Mouse (Mus musculus): ENCODE measurements at regions not wholly inside any gene's neighbourhood (a gene's known extent, or its start where the extent isn't known, plus 50 kb on each side); places are given as distances from the start of the nearest gene placed in this dataset.

DNA sequence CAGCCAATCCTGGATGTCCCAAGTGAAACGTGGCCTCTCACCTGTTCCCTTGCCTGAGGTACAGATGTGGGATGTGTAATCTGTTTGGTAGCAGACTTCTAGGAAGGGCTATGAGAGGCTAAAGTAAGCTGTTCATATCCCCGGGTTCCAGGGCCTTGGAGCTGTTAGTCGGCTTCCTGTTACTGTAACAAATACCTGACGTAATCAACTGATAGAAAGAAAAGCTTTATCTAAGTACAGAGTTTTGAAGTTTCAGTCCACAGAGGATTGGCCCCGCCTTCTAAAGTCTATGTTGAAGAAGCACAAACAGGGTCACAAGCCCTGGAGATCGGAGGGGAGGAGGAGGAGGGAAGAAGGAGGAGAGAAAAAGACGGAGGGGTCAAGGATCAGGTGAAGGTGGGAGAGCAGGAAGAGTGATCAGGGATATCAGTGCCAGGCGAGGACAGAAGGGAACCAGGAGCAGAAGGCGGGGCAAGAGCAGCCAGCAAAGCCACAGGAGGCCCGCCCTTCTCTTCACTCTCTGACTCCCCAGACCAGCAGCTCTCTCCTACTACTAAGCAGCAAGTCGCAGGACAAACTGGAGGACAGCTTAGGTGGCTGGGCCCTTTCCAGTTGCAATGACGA is 276.5 kb upstream of the Cdyl start:
- DNase-seq (ENCODE audit: low read depth) = peak; percentile 38

DNA sequence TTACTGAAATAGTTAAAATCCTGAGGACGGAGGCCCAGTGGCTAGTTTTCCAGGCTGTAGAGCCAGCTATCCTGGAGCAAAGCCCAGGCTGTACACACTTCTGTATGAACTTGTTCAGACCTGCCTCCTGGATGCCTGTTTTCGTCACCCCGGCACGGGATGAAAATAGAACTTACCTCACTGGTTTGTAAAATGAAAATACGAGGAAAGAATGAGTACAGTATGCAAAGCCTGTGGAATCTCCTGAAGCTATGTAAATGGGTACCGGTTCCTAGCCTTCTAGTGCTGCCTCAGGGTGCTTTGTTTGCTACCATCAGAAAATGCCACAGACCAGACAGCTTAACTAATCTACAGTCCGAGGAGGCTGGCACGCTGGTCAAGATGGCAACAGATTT is 276.0 kb upstream of the Cdyl start:
- no peak for DNase-seq (ENCODE audit: low read depth)

DNA sequence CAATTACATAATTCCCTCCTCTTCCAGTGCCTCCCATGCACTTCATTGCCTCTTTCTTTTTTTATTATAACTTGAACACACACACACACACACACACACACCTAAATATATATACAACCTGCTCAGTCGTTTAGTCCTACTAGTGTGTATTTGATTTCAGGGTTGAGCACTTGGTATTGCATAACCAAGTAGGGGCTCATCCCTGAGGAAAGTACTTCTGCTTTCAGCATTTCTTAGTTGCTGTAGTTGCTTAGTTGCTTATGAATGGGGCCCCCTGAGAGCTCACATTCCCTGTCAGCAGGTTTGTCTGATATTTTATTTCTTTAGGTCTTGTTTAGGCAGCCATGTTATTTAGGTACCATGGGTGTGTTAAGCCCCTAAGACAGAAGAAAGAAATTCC is 271.3 kb upstream of the Cdyl start:
- no peak for DNase-seq (ENCODE audit: low read depth)

DNA sequence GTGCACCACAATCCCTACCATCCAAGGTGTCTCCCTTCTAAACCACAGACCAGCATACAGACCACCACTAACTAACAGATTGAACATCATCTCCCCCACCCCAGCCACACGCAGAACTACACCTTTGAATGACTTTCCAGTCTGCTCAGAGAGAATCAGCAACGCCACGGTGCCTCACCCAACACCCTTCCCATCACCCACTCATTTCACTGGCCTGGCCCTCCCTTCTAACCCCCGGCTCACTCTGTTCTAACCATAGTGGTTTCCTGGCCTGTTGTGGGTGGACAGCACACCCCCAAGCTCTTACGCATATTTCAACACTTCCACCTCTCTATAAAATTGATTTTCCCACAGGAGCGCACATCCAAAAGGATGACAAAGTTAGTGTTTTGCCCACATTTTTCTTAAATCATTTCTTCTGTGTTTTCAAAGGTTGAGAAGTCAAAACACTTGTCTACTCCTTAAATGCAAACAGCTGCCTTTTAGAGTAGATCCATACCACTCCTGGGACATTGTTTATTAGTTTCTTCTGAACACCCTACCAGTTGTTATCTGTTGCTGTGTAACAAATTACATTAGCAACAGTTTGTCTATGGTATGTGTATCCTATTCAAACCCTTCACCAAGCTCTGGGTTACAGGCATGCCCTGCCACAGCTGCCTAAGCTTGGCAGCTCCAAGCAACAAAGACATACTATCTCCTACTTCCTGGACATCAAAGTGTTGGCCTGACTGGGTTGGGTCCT is 269.7 kb upstream of the Cdyl start:
- peak; percentile 5 for DNase-seq (ENCODE audit: low read depth)

DNA sequence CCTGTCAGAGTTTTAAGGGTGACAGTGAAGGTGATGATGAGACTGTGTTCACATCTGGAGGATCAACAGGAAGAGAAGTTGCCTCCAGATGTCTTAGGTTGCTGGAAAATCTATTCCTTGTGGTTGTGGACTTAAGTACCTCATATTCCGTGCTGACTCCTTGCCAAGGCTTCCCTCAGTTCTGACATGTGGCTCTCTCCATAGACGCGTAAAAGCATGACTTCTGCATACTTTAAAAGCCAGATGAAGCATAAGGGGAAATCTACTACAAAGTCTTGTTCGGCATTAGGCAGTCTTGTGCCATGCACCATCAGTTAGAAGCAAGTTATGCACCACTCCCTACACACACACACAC is 269.1 kb upstream of the Cdyl start:
- no peak for DNase-seq (ENCODE audit: low read depth)

DNA sequence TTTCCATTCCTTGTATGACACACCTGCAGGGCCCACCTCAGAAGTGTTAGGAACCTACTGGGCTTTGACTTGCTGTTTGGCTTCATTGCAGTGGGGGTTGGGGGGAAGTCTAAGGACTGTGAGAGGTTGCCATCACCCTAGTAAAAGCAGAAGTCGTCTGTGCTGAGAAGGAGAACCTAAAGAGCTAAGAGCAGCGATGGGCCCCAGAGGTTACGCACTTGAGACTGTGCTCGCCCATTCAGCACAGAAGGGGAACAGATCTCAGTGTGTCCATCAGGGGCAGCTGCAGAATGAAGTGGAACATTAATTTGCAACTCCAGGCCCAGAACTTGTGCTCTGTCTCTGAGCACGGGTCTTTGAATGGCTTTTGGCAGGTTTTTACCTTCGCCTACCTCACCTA is 267.5 kb upstream of the Cdyl start:
- no peak for DNase-seq (ENCODE audit: low read depth)

DNA sequence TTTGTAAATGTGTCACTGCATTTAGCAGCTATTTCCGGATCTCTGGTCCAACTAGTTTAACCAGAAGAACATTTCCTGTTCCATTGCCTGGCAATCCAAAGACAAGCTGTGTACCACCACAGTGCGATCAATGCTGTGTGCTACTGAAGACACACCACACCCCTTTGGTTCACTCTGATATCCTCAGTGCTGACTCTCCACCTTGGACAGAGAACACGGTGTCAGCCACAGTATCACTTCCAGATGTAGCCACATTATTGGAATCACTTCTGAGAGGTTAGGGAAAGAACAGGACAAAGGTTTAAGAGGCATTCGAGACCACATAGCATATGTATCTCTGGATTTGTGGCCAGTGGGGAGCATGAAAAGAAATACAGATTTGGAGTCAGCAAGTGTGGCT is 264.4 kb upstream of the Cdyl start:
- no peak for DNase-seq (ENCODE audit: low read depth)

DNA sequence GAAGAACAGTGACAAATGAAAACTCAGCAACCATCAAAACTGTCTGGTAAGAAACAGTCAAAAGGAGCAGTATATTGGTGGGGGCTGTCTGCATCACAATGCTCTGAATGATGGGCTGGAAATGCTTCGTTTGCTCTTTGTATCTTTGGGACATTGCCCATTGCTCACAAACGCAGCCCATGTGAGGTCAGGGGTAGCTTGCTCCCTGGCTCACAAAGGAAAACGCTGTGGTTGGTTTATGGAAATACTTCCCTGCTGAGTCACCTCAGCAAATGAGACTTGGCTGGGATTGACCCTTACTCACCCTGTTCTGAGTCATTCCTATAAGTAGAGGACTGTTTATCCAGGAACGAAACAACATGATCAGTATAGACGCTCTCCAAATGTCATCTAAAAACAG is 264.0 kb upstream of the Cdyl start:
- DNase-seq (ENCODE audit: low read depth) = no peak

DNA sequence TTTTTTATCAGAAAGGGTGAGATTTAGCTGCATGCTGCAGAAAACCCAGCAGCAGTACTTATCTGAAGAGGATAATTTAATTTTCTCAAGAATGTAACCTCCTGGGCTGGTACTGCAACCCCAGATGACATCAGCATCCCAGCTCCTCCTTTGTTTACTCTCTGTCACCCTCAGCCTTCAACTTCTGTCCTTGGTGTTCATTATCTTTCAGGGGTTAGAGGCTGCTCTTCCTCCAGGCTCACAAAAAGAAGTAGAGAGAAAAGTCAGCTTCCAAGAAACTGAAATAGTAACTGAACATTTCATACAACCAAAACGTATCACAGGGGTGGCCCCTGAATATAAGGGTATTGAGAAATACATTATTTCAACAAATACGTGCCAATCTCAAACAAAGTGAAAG is 262.5 kb upstream of the Cdyl start:
- no peak for DNase-seq (ENCODE audit: low read depth)

DNA sequence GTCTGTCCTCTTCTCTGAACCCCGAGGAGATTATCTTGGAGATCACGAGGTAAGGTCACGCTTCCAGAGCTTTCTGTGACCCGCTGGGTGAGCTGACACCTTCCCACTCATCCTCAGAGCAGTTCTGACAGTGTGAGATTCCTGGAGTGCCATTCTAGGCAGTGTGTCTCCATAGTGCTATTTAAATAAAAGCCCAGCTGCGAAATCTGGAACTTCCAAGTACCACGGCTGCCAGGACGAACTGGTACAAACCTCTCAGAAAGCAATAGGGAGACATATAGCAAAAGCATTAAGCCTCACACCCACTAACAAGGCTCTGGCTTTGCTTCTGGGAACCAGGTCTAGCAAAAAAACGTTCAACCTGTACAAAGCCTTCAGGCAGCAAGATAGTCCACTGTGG is 261.4 kb upstream of the Cdyl start:
- DNase-seq (ENCODE audit: low read depth) = no peak

DNA sequence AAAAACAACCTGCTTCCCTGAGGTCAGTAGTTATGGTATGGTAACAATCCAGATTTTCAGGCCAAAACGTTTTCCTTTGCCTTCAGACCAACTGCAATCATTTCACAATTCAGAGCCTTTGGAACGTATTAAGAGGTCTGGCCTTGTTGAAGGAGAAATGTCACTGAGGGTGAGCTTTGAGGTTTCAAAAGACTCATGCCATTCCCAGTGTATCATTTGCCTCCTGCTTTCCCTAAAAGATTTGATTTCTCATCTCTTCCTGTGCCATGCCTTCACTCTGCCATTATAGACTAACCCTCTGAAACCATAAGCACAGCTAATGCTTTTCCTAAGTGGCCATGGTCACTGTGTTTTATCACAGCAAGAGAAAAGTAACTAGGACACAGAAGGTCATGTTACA is 256.8 kb upstream of the Cdyl start:
- DNase-seq (ENCODE audit: low read depth) = no peak

DNA sequence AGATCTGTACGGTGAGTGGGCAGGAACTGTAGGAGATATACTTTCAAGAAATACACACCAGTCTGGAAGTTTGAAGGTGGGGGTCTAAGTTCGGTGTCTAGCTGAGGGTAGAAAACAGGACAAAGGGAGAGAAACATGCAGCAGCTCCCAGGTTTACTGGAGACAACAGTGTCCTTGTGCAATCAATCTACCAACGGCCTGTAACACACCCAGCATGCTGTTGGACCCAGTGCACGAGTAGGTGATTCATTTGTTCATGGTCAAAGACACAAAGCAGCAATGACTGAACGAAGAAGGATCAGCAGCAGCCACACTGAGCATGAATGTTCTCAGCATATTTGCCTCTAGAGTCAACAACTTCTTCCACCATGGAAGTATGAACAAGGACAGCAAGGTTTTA is 255.2 kb upstream of the Cdyl start:
- no peak for DNase-seq (ENCODE audit: low read depth)

DNA sequence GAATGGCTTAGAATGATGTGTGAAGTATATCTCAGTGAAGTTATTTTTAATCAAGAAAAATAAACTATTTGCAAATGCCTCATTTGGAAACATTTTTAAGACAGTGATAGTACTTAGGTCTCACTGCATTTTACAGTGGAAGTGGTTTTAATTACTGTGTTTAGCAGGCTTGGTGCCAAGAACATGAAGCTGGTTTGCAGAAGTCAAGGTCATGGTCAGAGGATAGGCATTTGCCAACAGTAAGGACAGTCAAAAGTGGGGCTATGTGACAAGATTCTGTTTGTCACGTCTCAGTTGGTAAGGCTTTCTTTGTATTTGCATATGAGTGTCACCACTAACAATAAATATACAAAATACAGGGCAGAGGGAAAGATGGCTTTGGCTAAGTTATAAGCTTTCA is 254.2 kb upstream of the Cdyl start:
- DNase-seq (ENCODE audit: low read depth) = peak; percentile 35

DNA sequence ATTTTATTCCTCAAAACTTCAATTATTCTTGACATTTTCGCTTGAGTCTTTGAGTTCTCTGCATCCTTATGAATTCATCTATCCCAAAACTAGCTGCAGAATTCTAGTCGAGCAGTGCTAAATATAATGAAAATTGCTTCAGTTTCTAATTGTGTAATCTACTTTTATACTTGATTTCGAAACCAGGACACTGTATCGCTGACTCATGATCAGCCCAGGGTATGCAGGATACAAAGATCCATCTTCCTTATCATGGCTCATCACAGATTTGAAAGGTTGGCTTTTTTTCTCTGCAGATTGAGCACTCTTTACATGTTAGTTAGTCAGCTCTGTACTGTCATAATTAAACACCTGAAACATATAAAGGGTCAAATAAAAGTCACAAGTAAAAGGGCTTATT is 242.1 kb upstream of the Cdyl start:
- DNase-seq (ENCODE audit: low read depth) = peak; percentile 21

DNA sequence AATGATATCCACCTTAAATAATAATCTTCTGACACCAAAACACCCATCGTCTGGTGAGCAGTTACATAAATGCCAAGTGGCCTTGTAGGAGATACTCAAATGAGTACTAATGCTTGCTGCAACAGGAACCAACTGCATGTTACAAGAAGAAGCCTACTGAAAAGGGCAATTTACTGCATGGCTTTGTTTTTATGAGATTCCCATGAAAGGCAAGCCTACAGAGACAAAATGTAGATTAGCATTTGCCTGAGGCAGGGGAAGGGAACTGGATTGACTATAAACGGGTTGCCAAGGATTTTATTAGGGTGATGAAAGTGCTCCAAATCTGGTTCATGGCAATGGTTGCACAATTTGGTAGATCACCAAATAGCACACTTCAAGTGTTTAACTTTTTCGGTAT is 239.6 kb upstream of the Cdyl start:
- DNase-seq (ENCODE audit: low read depth) = no peak

DNA sequence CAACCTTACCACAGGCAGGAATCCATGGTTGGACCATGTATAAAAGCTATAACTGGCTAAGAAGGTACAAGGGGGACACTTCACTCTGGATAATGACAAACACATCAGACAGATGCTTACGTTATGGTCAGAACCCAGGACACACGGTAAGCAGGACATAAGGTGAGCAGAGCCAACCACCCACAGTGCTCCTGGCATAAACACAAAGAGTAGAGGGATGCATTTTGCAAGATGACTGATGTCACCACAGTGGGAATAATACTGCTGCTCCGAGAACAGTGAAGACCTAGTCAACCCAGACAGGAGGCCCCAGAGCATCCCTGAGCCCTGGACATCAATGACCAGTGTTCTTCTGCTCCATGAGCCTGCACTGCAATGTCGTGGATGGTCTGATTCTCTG is 233.6 kb upstream of the Cdyl start:
- DNase-seq (ENCODE audit: low read depth) = no peak

DNA sequence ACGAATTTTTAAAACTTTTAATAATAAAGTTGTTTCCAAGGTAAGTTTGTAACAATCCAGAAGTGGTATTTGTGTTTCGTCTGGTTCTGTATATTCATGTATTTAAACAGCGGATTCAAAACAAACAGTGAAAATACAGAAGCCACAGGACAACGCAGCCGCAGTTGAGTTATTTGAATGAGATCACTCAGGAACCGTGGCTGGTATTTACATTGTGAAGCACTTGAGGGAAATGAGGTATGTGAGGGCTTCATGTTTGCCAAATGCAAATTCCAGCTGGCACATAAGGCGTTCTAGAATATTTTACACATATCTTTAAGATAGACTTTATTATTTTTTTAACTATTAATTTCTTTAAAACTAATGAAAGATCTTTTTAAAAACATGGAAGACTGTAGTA is 224.5 kb upstream of the Cdyl start:
- no peak for DNase-seq (ENCODE audit: low read depth)

DNA sequence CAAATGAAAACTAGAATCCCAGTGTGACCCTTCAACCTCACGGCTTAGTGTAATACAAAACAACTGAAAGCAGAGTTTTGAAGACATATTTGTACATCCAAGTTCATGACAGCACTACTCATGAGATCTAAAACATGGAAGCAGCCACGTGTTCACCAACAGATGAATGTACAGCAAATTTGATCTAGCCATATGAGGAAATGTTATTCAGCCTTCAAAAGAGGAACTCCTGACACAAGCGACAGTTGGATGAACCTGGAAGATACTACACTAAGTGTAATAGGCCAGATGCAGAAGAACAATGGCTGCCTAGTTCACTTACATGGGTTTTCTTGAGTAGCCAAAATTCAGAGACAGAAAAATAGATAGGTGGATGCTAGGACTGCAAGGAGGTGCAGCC is 212.0 kb upstream of the Cdyl start:
- peak; percentile 1 for DNase-seq (ENCODE audit: low read depth)

DNA sequence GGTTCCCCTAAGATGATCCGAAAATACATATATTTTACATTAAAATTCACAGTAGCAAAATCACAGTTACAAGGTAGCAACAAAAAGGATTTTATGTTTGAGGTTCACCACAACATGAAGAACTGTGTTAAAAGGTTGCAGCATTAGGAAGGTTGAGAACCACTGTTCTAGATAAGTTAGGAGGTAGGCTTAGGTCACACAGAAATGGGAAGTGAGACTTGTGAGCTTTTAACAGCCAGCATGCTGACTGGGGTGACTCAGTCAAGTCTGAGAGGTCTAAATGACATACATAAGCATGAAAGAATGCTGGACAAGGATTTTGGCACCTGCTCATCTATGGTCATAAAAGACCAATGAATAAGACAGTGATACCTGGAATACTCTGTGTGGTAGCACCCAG is 207.2 kb upstream of the Cdyl start:
- DNase-seq (ENCODE audit: low read depth) = no peak

DNA sequence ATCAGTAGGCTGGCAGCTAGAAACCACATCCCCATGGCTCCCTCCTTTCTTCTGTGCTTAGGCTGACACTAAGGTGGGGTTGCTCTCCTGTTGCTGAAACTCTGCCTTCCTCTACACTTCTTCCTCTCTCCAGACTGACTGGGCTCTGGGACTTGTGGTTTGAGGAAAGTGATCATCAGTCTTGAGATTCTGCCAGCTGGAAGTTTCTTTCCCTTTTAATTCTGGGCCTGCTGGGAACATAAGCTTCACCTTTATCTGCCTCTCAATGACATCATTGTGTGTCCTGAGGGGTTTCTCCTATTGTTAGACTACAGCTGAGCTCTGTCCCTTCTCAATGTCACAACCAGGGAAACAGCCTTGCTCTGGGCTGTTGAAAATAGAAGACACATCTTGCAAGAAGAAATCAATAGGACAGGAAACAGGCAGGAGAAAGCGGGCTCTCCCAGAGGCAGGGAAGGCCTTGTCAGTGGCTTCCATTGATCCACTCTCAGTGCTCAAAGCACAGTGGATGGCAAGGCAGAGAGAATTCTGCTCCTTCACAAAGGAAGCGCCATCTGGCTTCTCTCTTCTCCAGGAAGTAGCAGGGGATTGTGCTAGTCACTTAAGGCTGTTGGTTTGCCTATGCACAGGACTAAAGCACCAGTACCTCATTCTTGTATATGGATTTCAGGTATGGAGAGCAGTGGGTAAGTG is 206.3 kb upstream of the Cdyl start:
- no peak for DNase-seq (ENCODE audit: low read depth)

DNA sequence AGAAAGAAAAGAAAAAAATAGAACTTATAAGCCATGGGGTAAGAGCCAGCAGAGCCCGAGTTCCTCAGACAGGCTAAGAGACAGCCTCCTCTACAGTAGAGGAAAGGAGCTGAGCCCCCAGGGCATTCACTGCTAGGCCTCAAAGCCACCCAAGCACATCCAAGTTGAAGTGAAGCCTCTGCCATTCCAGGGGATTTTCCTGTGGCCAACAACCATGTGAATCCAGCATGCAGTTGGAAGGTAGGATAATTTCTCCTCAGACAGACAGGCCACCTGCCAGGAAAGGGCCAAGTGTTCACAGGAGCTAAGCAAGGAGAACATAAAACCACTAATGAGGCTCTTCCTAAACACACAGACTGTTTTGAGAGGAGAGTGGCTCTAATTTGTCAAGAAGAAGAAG is 199.6 kb upstream of the Cdyl start:
- DNase-seq (ENCODE audit: low read depth) = no peak

DNA sequence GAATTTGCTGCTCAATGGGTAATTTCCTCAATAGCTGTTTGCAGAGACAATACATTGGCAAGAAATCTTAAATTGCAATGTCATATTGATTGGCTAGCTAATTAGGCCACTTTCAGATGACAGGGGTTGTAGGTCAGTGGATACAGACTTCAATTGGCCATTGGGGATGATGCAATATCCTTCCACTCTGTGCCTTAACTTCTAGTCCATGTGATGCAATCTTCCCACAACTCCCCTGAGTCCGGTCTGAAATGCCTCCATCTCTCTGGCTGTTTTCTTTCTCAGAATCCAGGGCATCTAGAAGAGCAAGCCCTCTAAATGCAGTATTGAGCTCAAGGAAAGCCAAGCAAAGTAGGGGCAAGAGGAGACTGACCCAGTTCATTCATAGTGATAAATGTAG is 196.4 kb upstream of the Cdyl start:
- DNase-seq (ENCODE audit: low read depth) = peak; percentile 36

DNA sequence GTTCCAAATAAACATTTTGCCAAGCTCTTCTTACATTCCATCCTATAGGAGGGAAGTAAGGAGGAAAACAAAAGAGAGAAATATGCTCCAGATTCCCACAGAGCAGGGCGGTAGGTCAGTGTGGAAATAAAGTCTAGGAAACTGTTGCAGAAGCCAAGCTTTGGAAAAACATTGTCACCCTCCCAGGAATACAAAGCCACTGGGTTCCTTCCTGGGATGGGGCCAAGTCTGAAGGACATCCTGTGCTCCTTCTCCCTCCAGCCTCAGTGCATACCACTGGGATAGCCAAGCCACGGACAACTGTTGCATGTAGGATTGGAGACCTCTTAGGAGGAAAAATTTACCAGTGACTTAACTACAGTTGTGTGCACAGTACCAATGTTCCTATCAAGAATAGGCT is 195.8 kb upstream of the Cdyl start:
- no peak for DNase-seq (ENCODE audit: low read depth)
